Mouse (Mus musculus): ENCODE measurements around the gene Ift52. TPM values are rescaled to one million over a fixed set of nuclear protein-coding genes. Genes with fewer than 3 reads are reported as not detected.
"Not testable (repeated sequence)": the region's sequence is repeated elsewhere in the genome, so short reads cannot be mapped to it uniquely, and the experiment has no call there.

Ift52 gene
- total RNA-seq, 4 experiments from 2014 or later = 32.5 to 38.2 (median 35.5) TPM

GRCm38 (mm10) chr2:163031289-163031688 is 14.1 kb downstream of the Ift52 start:
- no peak for DNase-seq (ENCODE audit: low spot score in 2 of 2)

- no peak for DNase-seq (ENCODE audit: low spot score in 2 of 2)
Measured at GRCm38 (mm10) chr2:163031757-163032156, 14.6 kb downstream of the Ift52 start.

DNA sequence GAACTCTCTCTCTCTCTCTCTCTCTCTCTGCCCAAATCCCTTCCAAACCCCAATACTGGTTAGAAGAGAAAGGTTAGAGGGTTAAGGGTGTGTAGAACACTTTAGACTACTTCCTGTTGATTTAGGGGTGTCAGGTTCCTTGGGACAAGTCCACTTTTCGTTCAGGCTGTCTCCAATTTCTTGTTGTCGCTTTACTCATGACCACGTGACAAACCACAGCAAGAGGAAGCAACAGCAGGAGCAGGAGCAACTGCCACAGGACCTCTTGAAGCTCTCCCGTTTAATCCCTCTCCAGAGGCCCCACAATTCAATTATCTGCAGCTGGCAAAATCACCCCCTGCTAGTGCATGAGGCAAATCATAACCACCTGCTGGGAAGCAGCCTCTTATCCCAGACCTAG is 15.5 kb downstream of the Ift52 start:
- DNase-seq (ENCODE audit: low spot score in 2 of 2) = no peak

DNA sequence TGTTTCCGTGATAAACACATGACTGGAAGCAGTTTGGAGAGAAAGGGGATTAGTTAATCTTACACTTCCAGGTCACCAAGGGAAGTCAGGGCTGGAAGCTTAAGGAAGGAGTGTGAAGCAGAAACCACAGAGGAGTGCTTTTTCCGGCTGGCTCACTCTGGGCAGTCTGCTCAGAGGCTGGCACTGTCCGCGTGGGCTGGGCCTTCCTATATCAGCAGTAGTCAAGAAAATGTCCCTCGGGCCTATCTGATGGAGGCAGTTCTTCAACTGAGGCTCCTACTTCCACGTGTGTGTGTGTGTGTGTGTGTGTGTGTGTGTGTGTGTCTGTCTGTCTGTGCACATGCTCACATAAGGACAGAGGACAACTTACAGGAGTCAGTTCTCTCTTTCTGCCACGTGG is 22.8 kb downstream of the Ift52 start:
- DNase-seq (ENCODE audit: low spot score in 2 of 2) = no peak

GRCm38 (mm10) chr2:163048125-163048524 is 31.0 kb downstream of the Ift52 start:
- DNase-seq (ENCODE audit: low spot score in 2 of 2) = peak; percentile 42 to 69

- DNase-seq (ENCODE audit: low spot score in 2 of 2) = no peak
Measured at GRCm38 (mm10) chr2:163049116-163049515, 32.0 kb downstream of the Ift52 start.

- DNase-seq (ENCODE audit: low spot score in 2 of 2) = no peak
Measured at GRCm38 (mm10) chr2:163051691-163052090, 34.5 kb downstream of the Ift52 start.

- DNase-seq (ENCODE audit: low spot score in 2 of 2) = no peak
Measured at GRCm38 (mm10) chr2:163052101-163052500, 34.9 kb downstream of the Ift52 start.

DNA sequence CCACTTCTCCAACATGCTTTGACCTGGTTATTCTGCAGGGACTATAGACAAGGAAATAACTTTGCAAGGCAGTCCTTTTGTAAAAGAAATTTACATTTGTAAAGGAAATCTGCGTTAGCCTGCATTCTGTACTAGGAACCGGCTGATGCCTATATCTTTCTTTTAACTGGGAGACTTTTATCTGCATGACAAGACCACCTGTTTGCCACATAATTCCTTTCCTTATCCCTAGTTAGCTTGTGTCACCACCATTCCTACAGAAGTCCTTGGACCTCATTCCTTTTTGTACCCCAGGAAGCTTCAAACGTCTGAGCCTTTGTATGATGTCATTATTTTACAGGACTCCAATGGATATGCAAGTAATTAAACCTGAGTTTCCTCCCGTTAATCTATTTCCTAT is 35.7 kb downstream of the Ift52 start:
- no peak for DNase-seq (ENCODE audit: low spot score in 2 of 2)

GRCm38 (mm10) chr2:163054335-163054840 is 37.2 kb downstream of the Ift52 start, which contains the start of gene Mybl2:
TSS of gene Mybl2 (plus strand) at chr2:163054687.
- peak; percentile 74 to 78 for DNase-seq (ENCODE audit: low spot score in 2 of 2)

- DNase-seq (ENCODE audit: low spot score in 2 of 2) = no peak
Measured at GRCm38 (mm10) chr2:163054891-163055494, 37.8 kb downstream of the Ift52 start.

- DNase-seq (ENCODE audit: low spot score in 2 of 2) = no peak
Measured at GRCm38 (mm10) chr2:163055715-163056114, 38.6 kb downstream of the Ift52 start.

GRCm38 (mm10) chr2:163056584-163056983 is 39.4 kb downstream of the Ift52 start:
- no peak for DNase-seq (ENCODE audit: low spot score in 2 of 2)

DNA sequence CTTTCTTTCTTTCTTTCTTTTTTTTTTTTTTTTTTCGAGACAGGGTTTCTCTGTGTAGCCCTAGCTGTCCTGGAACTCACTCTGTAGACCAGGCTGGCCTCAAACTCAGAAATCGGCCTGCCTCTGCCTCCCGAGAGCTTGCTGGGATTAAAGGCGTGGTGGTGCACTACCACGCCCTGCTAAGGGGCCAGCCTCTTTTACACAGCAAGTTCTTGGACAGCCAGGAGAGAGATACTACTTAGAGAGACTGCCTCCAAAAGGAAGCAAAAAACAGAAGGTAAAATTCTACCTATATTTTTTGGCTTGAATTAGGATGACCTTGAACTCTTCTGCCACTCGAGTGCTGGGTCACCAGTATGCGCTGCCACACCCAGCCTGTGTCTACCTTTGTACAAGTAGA is 41.8 kb downstream of the Ift52 start:
- DNase-seq (ENCODE audit: low spot score in 2 of 2) = not testable (repeated sequence)

DNA sequence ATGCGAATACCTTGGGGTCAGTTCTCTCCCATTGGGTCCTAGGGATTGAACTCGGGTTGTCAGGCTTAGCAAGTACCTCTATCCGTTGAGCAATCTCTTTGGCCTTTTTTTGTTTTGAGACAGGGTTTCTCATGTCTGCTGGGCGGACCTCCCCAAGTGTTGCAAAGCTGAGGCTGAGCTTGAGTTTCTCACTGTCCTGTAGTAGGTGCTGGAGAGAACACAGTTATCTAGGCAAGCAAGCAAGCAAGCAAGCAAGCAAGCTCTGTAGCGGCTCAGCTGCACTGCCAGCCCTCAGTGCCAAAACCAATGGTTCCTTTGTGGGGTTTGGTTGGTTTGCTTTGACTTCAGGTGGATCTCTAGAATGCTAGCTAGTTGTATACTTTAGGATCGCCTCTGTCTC is 43.5 kb downstream of the Ift52 start:
- DNase-seq (ENCODE audit: low spot score in 2 of 2) = no peak

DNA sequence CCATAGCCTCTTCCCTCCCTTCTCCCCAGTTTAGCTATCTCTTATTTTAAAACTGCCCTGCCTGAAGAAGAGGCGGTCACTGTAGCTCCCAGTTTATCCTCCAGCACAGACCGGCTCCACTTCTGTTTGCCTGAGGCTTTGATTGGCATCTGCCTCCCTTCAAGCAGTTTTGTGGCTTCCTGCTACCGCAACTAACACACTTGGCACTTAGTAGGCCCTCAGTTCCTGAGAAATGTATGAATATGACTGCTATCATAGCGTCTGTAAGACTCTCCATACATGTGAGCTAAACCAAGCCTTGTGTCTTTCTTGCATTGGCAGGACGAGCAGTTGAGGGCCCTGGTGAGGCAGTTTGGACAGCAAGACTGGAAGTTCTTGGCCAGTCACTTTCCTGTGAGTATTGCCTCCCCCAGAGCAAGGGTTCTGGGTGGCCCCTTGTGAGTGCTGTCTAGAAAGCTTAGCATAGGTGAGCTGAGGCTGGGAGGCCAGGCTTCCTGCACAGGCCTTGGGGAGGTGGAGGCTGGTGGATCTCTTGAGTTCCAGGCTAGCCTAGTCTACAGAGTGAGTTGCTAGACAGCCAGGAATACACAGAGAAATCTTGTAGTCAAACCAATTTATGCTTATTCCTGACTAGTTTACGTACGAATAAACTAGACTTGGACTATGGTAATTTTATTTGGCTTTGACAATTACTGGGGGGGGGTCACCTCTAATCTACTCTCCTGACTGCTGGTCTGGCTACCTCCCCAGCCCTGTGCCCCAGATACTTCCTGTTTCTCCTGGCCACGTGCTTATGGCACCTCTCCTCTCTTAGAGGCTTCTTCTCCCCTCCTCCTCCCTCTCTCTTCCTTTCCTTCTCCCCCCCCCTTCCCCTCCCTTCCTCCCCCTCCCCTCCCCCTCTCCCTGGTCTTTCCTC is 44.3 kb downstream of the Ift52 start:
- no peak for DNase-seq (ENCODE audit: low spot score in 2 of 2)

- no peak for DNase-seq (ENCODE audit: low spot score in 2 of 2)
Measured at GRCm38 (mm10) chr2:163062119-163062508, 45.0 kb downstream of the Ift52 start.

DNA sequence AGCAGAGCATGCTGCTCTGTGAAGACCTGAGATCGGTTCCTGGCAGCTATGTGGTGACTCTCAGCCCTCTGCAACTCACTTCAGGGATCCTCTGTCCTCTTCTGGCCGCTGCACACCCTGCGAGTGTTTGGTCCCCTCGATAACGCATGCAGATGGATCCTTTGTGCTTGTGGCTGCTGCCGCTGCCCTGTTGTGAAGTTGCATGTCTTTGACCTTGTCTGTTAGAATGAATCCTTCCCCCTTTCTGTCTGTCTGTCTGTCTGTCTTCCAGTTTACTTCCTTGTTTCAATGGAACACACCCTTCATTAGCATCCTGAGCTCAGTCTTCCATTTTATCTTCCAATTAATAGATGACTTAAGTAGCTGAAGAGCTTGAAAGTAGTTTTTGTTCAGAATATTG is 49.2 kb downstream of the Ift52 start:
- no peak for DNase-seq (ENCODE audit: low spot score in 2 of 2)

GRCm38 (mm10) chr2:163067233-163067632 is 50.1 kb downstream of the Ift52 start:
- DNase-seq (ENCODE audit: low spot score in 2 of 2) = no peak

DNA sequence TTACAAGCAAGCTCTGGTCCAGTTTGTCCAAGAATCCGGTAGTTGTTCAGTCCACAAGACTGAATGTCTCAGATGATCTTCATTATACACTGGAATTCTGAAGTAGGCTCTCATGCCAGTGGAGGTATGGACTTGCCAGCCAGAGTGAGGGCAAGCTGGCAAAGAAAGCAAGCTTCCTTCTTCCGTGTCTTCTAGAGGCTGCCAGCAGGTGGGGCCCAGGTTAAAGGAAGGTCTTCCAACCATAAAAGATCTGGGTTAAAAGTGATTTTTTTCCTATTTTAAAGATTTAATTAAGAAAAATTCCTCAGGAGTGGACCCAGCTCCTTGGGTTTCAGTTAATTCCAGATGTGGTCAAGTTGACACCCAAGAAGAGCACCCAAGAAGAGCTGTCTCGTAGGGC is 53.1 kb downstream of the Ift52 start:
- DNase-seq (ENCODE audit: low spot score in 2 of 2) = no peak

DNA sequence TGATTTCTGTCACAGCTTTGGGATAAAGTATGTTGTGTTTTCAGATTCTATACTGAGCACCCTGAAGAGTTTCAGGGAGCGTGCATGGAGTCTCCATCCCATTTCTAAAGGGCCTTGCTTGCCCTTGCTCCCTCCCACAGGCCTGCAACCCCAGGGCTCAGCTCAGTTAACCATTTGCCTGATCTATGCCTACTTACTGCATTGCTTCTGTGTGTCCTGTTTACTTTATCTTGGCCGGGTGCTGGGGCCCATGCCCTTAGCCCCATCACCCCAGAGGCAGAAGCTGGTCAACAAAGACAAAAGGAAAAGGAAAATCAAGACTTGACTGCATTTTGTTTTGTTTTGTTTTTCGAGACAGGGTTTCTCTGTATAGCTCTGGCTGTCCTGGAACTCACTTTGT is 54.4 kb downstream of the Ift52 start:
- no peak for DNase-seq (ENCODE audit: low spot score in 2 of 2)

DNA sequence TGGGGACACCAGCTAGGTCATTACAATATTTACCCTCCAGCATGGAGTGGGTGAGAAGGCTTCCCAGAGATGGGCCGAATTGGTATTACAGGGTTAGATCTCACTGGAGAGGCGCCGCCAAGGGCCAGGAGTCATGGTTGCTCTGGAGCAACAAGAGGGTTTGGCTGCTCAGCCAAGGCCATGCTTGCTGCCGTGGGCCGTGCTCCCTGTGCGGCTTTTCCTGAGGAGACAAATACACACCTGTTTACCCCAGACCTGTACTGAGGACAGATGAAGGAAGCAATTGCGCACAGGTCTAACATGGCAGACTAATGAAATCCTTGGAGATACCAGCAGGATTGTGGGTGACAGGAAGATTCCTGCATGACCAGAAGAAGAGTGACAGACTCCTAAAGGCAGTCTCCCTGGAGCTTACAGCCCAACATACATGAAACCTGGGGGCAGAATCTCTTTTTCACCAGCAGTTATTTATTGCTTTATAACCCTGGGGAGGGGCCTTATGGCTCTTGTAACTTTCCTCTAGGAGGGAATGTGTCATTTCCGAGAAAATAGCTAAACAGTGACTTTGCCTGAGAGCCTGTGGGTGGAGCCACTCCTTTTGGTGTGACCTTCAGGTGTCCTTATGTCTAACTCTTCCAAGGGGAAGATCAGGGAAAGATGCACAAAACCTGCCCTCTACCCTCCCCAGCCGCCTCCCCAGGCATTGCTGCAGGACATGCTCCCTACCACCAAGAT is 56.0 kb downstream of the Ift52 start:
- DNase-seq (ENCODE audit: low spot score in 2 of 2) = no peak
